Mouse (Mus musculus) heart, postnatal 0 days (tissue): ENCODE data around the gene Mpc2.

ENCODE experiments used
- CTCF ChIP-seq: IDR thresholded peaks from 2 replicates; pipeline ENCODE4 v1.5.1; 2016; ENCODE audit warnings: antibody characterized with exemption, control low read depth, low read depth
- EP300 ChIP-seq: IDR thresholded peaks from 2 replicates; pipeline ENCODE4 v1.6.1; 2016; ENCODE audit warnings: antibody characterized with exemption, low read depth

DNA sequence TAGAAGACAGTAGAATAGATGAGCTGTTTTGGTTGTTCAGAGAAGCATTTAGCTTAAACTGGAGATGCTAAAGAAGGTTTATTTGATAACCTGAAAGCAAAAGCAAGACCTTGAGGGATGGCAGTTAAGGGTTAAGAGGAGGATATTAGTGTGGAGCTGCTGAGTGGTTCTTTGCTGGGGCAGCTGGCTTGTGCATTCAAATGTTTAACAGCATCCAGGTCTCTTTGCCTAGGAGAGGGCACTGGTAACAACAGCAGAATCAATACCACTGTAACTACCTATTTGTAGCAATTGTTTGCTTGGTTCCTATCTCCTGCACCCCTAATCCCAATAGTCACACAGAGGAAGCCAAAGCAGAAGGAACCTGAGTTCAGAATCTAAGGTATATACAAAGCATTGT lies 9.3 kb downstream of the Mpc2 start:
- TF ChIP-seq CTCF (no peak), EP300 (no peak)
